Mouse (Mus musculus) layer of hippocampus, adult 11-12 months (tissue): ENCODE data around the gene Rps18.

Experiments
- DNase-seq: peaks from one replicate; pipeline ENCODE4 v3.0.0; 2022; ENCODE audit warnings: low spot score

Rps18 gene

GRCm38 (mm10) chr17:33968489-33968888, 12.7 kb upstream of the Rps18 start:
- DNase-seq, result peak; percentile 84

- DNase-seq, result no peak
Measured at GRCm38 (mm10) chr17:33965846-33966550, 10.2 kb upstream of the Rps18 start.

DNA sequence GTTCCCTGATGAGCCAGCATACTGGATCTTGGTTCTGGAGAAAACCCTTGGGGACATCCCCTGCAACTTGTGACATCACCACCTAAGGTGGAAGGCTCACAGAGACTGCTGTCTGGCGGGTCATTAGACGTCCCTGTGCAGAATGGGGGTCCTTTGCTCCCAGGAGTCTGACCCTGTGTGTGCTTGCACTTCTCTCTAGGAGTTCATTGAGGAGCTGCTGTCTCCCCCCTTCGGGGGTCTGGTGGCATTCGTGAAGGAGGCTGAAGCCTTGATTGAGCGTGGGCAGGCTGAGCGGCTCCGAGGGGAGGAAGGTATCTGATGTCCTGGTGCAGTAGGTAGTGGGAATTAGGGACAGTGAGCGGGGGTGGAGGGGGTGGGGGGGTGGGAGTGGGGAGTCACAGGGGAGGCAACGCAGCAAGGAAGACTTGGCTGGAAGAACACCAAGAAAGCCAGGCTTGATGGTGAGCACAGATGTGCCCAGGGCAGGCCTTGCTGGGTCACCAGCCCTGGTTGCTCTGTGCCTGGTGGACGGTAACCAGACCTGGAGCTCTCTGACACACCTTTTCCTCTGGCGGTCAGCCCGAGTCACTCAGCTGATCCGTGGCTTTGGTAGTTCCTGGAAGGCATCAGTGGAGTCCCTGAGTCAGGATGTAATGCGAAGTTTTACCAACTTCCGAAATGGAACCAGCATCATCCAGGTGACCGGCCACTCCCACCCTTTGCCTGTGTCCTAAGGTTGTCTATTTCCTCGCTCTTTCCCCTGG, 9.5 kb upstream of the Rps18 start:
- no peak for DNase-seq

- peak; percentile 3 for DNase-seq
Measured at GRCm38 (mm10) chr17:33962876-33963275, 7.1 kb upstream of the Rps18 start.

- peak; percentile 5 for DNase-seq
Measured at GRCm38 (mm10) chr17:33959948-33960347, 4.1 kb upstream of the Rps18 start.

- DNase-seq, result peak; percentile 3
Measured at GRCm38 (mm10) chr17:33959135-33959534, 3.3 kb upstream of the Rps18 start.

- peak; percentile 4 for DNase-seq
Measured at GRCm38 (mm10) chr17:33958451-33958850, 2.6 kb upstream of the Rps18 start.

- DNase-seq, result no peak
Measured at GRCm38 (mm10) chr17:33957493-33957892, 1.7 kb upstream of the Rps18 start.

DNA sequence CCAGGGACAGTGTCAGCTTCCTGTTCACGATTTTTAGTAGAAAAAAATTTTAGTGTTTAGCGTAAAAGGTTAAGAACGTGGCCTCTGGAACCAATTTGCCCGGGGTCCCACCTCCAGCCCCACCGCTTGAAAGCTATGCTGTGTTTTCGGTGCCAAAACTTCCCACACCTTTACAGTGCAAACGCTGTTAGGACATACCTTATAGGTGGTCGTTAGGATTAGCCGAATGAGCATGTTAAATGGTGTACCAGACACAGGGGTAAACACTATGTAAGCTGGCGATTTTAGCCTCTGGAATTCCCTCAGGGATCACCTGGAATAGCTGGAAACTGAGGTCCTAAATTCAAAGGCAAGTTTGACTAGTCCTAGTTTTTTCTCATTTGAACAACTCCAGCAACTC, 535 bp upstream of the Rps18 start:
- DNase-seq, result peak; percentile 12

GRCm38 (mm10) chr17:33954646-33955554, 901 bp downstream of the Rps18 start:
- DNase-seq, result peak; percentile 10

DNA sequence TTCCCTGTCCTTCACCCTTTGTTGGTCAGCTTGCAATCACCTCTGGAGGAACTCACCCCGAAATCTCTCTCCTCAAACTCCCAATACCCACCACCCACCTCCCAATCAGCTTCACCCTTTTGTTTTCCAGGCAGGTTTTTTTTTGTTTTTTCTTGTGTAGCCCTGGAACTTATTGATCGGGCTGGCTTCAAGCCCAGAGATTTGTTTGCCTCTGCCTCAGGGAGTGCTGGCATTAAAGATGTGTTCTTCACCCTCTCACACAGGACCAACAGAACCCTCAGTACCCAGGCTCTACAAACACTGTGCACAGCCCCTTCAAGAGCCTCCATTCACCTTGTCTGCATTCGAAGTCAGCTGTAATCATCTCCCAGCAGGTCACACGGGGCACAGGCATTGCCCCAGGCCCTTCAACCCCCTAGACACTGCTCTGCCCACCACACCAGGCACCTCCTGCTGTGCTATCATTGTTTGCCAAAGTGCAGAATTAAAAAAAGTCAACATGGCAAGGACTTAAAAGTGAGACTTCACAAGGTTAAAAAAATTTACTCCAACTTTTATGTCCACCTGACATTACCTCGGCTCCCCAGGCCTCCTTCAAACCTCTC, 1.7 kb downstream of the Rps18 start:
- DNase-seq, result peak; percentile 3

DNA sequence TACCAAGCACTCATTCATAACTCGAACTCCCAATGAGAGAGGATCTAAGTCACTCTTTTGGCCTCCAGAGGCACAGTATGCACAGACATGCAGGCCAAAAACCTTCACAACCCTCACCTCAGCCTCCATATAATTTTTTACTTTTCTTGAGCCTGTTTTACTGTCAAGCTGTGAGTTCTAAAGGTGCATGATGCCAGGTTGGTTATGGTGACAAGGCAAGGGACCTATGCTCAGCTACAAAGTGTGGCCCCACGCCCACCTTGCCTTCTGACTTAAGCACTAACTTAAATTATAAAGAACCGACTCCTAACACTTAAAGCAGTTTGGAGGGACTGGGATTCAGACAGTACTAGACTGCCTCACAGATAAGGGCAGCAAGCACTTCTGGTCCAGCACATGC, 2.5 kb downstream of the Rps18 start:
- DNase-seq, result peak; percentile 3

DNA sequence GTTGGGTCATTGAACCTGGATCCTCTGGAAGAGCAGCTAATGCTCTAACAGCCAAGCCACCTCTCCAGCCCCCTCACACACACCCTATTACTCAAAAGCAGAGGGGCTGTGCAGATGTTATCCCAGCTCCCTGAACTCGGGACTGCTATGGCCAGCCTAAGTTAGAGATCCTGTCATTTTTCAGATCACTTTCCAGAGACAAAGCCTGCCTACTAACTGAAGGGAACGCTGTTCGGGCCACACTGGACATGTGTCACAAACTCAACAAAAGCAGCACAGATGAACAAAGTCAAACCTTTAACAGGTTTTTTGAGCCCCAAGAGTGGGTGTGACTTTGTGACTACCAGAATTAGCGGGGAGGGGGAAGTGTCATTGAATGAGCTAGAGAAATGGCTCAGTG, 2.9 kb downstream of the Rps18 start:
- DNase-seq, result no peak

- DNase-seq, result peak; percentile 8
Measured at GRCm38 (mm10) chr17:33952015-33952414, 3.8 kb downstream of the Rps18 start.

GRCm38 (mm10) chr17:33951021-33951946, 4.5 kb downstream of the Rps18 start, which contains the start of gene B3galt4:
Gene B3galt4, minus strand, starts transcription at chr17:33951488.
- DNase-seq, result peak; percentile 77

GRCm38 (mm10) chr17:33950131-33950625, 5.6 kb downstream of the Rps18 start:
- DNase-seq, result no peak

- peak; percentile 12 for DNase-seq
Measured at GRCm38 (mm10) chr17:33948905-33949537, 6.8 kb downstream of the Rps18 start.

DNA sequence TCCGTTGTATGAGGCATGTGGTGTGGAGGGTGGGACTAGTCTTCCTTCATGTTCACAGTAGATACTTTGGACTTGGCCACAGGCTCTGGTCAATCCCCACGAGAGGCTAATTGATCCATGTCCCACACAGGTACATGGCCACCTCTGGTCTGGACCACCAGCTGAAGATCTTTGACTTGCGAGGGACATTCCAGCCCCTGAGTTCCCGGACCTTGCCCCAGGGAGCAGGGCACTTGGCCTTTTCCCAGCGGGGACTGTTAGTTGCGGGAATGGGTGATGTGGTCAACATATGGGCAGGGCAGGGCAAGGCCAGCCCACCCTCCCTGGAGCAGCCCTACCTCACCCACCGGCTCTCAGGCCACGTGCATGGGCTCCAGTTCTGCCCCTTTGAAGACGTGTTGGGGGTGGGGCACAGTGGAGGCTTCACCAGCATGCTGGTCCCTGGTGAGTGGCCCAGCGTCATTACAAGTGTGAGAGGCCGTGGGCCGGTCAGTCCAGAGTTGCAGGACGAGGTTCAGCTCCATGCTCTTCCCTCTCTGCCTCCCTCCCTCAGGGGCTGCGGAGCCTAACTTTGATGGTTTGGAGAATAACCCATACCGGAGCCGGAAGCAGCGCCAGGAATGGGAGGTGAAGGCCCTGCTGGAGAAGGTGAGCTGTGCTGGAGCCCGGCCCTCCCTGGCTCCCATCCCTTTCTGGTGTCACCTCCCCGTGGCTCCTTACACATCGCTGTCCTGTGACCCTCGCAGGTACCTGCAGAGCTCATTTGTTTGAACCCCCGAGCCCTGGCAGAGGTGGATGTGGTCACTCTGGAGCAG, 7.5 kb downstream of the Rps18 start:
- no peak for DNase-seq

DNA sequence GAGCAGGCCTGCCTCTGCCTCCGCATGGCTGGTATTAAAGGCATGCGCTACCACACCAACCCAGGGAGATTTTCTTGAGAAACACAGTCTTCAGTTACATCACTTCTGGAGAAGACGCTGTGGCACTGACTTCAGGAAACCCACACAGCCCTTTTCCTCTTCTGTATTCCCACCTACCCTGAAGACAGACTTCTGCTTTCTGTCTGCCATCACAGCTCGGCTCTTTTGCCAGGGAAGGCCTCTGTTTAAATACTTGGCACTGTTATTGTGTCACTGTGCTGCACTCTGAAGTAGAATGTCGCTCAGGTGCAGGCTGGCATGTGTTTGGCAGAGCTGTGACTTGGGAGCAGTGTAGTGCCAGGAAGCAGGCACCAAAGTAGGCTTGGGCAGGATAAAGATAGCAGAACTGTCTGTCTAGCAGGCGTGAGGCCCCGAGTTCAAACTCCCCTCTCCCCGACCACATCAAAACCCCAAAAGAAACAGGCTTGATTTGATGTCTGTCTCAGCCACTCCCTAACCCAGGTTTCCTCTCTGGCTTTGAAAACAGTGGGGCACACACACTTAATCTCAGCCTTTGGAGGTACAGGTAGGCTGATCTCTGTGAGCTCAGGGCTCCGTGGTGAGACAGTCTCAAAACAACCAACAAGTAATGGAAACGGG, 8.2 kb downstream of the Rps18 start:
- DNase-seq, result peak; percentile 20
